Mouse (Mus musculus) left cerebral cortex, postnatal 25 days (tissue): ENCODE data around the gene Nrbf2. TPM values are rescaled to one million over a fixed set of nuclear protein-coding genes. Genes with fewer than 3 reads are reported as not detected.

Experiments
- DNase-seq, 2 experiments: peaks; one replicate each; pipeline ENCODE4 v3.0.0; 2022; ENCODE audit warnings: low spot score in 2 of 2, mixed read lengths in 1 of 2
- intact Hi-C: fragments of 180-260 bp; cut with DNase I; formaldehyde crosslinking; loops from one replicate; pipeline ENCODE4 v1.15.1; 2025
- total RNA-seq, 2 experiments: library from RNA; stranded (reverse); gene quantifications; 2 replicates each; pipeline ENCODE4 v1.2.3; 2021

The Nrbf2 gene
- total RNA-seq = 10 to 100 TPM; 16.6 to 19.1 TPM

- intact Hi-C loops = no loop called here
- DNase-seq = peak; percentile 82 to 83
Measured at GRCm38 (mm10) chr10:67285176-67285814, at the start of gene Nrbf2. Gene Nrbf2, minus strand, starts transcription at chr10:67285305.

GRCm38 (mm10) chr10:67330580-67330979, 45.5 kb upstream of the Nrbf2 start:
- intact Hi-C loops = no loop called here
- DNase-seq = no peak

- no peak for DNase-seq
- intact Hi-C loops = no loop called here
Measured at GRCm38 (mm10) chr10:67329661-67330060, 44.6 kb upstream of the Nrbf2 start.

GRCm38 (mm10) chr10:67328208-67328607, 43.1 kb upstream of the Nrbf2 start:
- no peak for DNase-seq
- intact Hi-C loops = no loop called here

- intact Hi-C loops = loop anchor here (5.0 kb wide), 1 partner anchor 158 kb away; no protein-coding TSS in a partner anchor
Measured at GRCm38 (mm10) chr10:67324036-67324435, 38.9 kb upstream of the Nrbf2 start.

GRCm38 (mm10) chr10:67321396-67321795, 36.3 kb upstream of the Nrbf2 start:
- intact Hi-C loops = loop anchor here (5.0 kb wide), 1 partner anchor 161 kb away; no protein-coding TSS in a partner anchor
- DNase-seq = no peak

More at GRCm38 (mm10) chr10:67324036-67324435, 38.9 kb upstream of the Nrbf2 start:
- DNase-seq = no peak

- intact Hi-C loops = loop anchor here (5.0 kb wide), 1 partner anchor 162 kb away; no protein-coding TSS in a partner anchor
- DNase-seq = peak; percentile 6 to 26
Measured at GRCm38 (mm10) chr10:67320207-67320859, 35.2 kb upstream of the Nrbf2 start.

- DNase-seq = no peak
- intact Hi-C loops = loop anchor here (2.0 to 10.0 kb wide), 2 partner anchors 218 to 676 kb away; no protein-coding TSS in a partner anchor
Measured at GRCm38 (mm10) chr10:67319016-67319725, 34.1 kb upstream of the Nrbf2 start.

- peak; percentile 16 to 35 for DNase-seq
- intact Hi-C loops = loop anchor here (2.0 to 10.0 kb wide), 3 partner anchors 219 to 677 kb away; no protein-coding TSS in a partner anchor
Measured at GRCm38 (mm10) chr10:67317931-67318460, 32.9 kb upstream of the Nrbf2 start.

- intact Hi-C loops = loop anchor here (1.0 to 10.0 kb wide), 2 partner anchors 544 to 680 kb away; no protein-coding TSS in a partner anchor
- DNase-seq = peak; percentile 54 to 62
Measured at GRCm38 (mm10) chr10:67314811-67315435, 29.8 kb upstream of the Nrbf2 start.

GRCm38 (mm10) chr10:67312456-67312855, 27.4 kb upstream of the Nrbf2 start:
- no peak for DNase-seq
- intact Hi-C loops = loop anchor here (10.0 kb wide), 1 partner anchor 682 kb away; no protein-coding TSS in a partner anchor

GRCm38 (mm10) chr10:67311277-67311959, 26.3 kb upstream of the Nrbf2 start:
- DNase-seq = peak; percentile 40 to 63
- intact Hi-C loops = loop anchor here (2.0 to 10.0 kb wide), 3 partner anchors 47 to 683 kb away; no protein-coding TSS in a partner anchor

- intact Hi-C loops = loop anchor here (2.0 to 10.0 kb wide), 3 partner anchors 45 to 685 kb away; no protein-coding TSS in a partner anchor
Measured at GRCm38 (mm10) chr10:67309483-67310138, 24.5 kb upstream of the Nrbf2 start.

GRCm38 (mm10) chr10:67302340-67302739, 17.2 kb upstream of the Nrbf2 start:
- intact Hi-C loops = no loop called here
- DNase-seq = no peak

More at GRCm38 (mm10) chr10:67309483-67310138, 24.5 kb upstream of the Nrbf2 start:
- DNase-seq = no peak

GRCm38 (mm10) chr10:67301046-67301445, 15.9 kb upstream of the Nrbf2 start:
- no peak for DNase-seq
- intact Hi-C loops = no loop called here

GRCm38 (mm10) chr10:67299285-67299684, 14.2 kb upstream of the Nrbf2 start:
- no peak for DNase-seq

GRCm38 (mm10) chr10:67298856-67299255, 13.8 kb upstream of the Nrbf2 start:
- DNase-seq = no peak
- intact Hi-C loops = no loop called here

More at GRCm38 (mm10) chr10:67299285-67299684, 14.2 kb upstream of the Nrbf2 start:
- intact Hi-C loops = no loop called here
